Mouse (Mus musculus): Measurements from ENCODE around the gene Gipc2.

Gipc2 gene

DNA sequence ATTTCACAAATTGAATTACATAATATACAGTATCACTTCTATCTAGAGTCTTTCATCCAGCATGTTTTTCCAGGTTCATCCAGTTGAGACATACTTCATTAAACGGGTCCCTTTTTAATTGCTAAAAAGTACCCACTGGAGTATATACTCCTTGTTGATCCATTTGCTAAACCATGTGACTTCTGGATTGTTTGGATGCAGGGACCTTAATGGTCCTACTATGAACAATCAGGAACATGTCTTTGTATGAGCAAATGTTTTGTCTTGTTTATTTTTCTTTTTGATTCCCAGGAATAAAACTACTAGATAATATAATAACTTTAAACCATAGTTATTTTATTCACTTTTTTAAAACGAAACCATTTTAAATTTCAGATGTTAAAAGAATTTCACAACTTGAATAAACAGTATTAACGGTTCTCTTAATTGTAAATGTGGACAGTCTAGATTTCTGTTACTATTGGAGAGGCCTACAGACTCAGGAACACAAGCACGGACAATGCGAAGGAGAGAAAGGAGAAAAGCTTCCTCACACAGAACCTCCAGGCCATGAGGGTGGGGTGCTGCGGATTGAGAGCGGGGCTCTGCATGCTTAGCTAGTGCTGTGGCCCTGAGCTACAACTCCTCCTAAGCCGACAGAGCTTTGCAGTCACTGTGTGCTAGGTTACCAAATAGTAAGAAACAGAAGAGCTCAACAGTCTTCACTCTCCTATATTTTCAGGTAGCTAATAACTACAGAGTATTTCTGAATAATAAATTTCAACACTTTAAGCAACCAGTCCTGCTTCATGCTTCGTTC lies 24.8 kb upstream of the Gipc2 start:
- no peak for DNase-seq (ENCODE audit: low spot score)

DNA sequence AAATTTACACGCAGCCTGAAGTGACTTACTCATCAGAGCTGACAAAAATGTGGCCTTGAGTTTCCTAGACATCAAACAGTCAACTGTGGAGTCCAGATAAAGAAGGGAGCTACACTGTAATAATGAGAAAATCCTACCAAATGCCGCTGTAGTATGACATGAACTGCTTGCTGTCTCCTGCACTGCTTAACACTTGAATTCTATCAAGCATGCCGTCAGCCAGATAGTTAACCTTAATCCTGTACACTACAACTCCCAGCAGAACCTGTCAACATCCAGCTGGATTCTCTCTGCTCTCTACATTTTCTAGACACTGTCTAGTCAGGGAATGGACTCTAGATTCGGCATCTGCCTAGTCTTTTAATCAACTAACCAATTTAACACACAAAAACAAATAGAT lies 23.3 kb upstream of the Gipc2 start:
- no peak for DNase-seq (ENCODE audit: low spot score)

- DNase-seq (ENCODE audit: low spot score), result no peak
These were observed 20.1 kb upstream of the Gipc2 start for GRCm38 (mm10) chr3:152186106-152186505.

DNA sequence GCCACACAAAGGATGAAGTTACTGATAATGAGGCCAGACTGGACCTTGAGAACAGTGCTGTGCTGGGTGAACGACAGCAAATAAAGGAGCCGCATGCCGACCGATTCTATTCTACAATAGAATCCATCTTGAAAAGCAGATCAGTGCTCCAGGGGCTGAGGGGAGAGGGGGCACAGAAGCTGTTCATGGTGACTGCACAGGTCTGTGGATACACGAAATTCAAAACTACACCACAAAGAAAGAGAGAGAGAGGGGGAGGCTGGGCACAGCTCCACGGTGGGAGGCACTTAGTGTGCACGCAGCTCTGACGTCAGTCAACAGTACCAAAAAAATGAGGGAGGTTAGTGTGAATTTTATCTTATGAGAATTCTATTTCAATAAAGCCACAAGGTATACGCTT lies 17.5 kb upstream of the Gipc2 start:
- no peak for DNase-seq (ENCODE audit: low spot score)

DNA sequence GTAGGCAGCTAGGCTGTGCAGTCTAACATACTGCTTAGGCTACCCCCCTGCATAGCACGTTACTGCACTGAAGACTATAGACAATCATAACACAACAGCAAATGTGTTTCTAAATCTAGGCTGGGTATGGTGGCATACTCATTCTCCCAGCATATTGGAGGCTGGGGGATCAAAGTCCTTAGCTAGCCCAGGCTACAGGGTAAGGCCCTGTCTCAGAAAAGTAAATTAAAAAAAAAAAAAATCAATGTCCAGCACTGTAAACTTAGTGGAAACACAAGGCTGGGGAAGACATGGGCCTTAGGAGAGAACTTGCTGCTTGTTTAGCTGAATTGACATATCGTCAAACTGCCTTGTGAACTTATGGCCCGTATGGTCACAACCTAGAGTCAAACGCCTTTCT lies 14.6 kb upstream of the Gipc2 start:
- DNase-seq (ENCODE audit: low spot score), result no peak

DNA sequence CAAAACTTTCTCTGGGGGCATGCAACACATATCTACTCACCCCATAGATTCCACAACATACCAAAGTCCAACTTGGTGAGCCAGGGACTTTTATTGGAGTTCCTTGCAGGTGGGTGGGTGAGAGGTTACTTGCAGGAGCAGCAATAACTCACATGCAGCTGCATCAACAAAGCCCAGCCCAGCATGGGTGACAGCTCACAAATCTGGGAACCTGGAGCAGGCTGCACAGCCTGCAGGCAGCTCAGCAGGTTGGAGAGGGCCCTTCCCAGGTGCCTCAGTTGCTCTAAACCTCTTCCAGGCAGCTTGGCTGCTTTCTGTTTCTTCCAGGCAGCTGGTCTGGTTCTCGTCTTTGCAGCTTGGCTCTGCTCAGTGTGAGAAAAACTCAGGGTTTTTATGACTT lies 13.3 kb upstream of the Gipc2 start:
- DNase-seq (ENCODE audit: low spot score), result no peak

GRCm38 (mm10) chr3:152178816-152179215 lies 12.8 kb upstream of the Gipc2 start:
- DNase-seq (ENCODE audit: low spot score), result no peak

GRCm38 (mm10) chr3:152172322-152172935 lies 6.4 kb upstream of the Gipc2 start:
- no peak for DNase-seq (ENCODE audit: low spot score)

DNA sequence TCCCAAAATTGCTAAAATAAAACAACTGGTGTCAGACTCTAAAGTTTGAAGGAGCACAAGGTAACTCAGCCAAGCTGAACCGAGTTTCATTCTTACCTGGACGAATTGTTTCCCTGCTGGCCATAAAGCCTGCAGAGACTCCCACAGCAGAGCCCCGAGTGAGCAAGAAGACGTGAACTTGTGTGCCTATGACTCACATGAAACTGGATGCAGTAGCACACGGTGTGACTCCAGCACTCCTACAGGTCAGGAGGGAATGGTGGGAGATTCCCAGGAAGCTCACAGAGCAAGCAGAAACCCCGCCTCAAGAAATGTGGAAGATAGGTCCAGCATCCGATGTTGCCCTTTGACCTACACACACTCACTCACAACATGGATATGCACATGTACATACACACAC lies 5.8 kb upstream of the Gipc2 start:
- no peak for DNase-seq (ENCODE audit: low spot score)

- no peak for DNase-seq (ENCODE audit: low spot score)
These were observed 5.2 kb upstream of the Gipc2 start for GRCm38 (mm10) chr3:152171236-152171635.

DNA sequence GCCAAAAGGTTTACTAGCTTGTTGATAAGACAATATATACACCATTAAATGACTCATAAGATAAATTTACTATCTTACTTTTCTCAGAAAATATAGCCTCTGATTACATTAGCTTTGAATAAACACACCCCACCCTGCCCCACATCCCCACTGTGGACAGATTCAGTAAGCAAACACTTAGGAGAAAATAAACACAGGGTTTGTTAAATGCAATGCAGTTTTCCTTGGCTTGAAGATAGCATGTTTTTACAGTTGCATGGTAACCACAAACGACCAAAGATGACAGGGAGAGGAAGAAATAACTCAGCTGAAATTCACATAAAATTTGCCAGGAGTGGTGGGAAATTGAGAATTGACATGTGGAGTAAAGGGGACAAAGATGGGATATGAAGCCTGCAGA lies 4.4 kb upstream of the Gipc2 start:
- DNase-seq (ENCODE audit: low spot score), result no peak

- DNase-seq (ENCODE audit: low spot score), result no peak
These were observed 2.0 kb upstream of the Gipc2 start for GRCm38 (mm10) chr3:152168007-152168406.

DNA sequence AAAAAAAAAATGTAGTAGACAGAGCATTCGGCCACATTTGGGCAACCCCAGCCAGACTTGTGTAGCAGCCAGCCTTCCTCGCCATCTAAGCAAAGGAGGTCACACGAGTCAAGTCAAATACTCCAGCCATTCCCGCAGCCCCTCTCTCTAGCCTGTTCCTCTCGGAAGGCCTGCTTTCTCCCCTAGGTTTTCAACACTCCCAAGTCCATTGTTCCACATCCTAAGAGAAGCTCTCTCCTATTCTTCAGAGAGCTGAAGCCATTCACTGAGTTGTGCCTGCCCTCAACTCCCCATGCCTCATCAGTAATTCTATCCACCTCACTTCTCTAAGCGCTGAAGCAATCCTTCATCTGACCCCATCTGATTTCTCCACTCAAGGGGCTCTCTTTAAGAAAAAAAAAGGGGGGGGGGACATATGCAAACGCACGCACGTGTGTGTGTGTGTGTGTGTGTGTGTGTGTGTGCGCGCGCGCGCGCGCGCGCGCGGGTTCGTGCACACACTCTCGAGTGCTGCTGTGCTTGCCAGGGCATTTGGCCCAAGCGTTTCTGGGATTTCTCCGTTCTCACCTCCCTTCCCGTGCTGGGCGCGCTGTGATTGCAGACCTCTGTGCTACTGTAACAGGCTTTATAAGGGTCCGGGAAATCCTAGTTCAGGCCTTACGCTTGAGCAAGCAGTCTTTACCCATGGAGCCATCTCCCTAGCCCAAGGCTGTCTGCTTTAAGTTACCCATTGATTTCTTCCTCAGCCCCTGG lies 845 bp upstream of the Gipc2 start:
- DNase-seq (ENCODE audit: low spot score), result no peak

- no peak for DNase-seq (ENCODE audit: low spot score)
These were observed 505 bp downstream of the Gipc2 start for GRCm38 (mm10) chr3:152165351-152166098.

DNA sequence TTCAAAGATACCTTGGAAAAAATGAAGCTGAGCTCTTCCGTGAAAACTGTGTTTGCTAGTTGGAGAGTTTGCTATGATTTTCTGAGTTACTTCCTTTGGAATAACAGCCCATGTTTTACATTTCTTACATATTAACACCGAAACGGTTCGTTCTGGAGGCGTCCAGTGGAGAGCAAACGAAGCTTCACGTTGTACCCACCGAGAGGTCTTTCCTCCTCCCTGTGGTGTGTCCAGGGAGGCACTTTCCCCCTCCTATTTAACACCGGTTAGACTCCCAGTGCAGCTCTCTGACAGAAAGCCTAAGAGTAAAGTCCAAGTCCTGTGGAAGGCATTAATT lies 1.0 kb downstream of the Gipc2 start:
- no peak for DNase-seq (ENCODE audit: low spot score)

DNA sequence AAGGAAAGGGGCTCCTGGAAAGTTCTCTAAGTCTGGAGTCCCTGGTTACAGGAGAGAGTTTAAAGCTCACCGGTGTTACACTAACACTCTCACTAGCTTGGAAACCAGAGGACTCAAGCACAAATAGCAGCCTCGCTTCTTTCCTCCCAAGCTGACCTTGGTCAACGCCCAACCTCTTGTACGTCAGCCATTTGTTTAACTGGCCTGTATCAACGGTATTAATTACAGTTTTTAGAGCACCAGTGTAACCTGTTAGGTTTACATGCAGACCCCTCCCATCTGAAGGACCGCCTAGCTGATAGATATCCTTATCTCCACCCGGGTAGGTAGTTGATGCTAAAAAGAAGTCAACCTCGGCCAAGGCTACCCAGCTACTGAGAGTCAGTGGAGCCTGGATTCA lies 2.7 kb downstream of the Gipc2 start:
- DNase-seq (ENCODE audit: low spot score), result no peak

- DNase-seq (ENCODE audit: low spot score), result no peak
These were observed 5.4 kb downstream of the Gipc2 start for GRCm38 (mm10) chr3:152160607-152161006.

GRCm38 (mm10) chr3:152159321-152159720 lies 6.7 kb downstream of the Gipc2 start:
- no peak for DNase-seq (ENCODE audit: low spot score)

DNA sequence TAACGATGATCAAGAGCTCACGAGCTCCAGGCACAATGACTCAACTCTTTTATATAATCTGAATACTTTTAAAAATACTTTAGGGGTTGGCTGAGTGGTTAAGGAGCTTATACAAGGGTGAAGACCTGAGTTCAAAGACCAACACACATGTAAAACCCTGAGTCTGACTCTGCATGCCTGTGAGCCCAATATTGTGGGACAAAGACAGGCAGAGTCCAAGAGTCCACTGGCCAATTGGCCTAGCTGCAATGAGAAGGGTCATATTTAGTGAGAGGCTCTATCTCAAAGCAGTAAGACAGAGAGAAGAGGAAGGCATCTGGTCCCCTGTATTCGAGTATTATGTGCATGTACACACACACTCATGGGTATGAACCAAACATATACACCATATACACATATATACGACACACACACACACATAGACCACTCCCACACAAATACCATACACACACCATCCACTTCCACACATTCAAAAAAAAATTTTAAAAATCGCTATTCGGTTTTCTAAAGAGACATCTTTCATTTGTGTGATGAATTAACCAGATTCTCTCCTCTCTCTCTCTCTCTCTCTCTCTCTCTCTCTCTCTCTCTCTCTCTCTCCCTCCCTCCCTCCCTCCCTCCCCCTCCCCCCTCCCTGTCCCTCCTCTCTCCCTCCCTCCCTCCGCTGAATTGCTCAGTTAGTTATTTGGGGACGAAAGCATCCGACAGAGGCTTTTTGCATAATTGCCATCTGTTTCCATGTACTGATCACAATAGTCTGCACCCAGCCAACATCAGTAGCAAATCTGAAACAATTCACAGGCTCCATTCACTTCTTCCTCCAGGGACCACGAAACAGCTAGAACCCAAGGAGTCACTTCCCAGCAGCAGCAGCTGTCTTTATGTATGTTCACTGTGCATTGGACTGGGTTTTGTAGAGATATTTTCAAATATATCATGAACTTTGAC lies 7.4 kb downstream of the Gipc2 start:
- no peak for DNase-seq (ENCODE audit: low spot score)

- DNase-seq (ENCODE audit: low spot score), result no peak
These were observed 9.1 kb downstream of the Gipc2 start for GRCm38 (mm10) chr3:152156816-152157496.
